Comparison of ENCODE assay signal across 23 mouse cellular contexts in the genomic region with DNA sequence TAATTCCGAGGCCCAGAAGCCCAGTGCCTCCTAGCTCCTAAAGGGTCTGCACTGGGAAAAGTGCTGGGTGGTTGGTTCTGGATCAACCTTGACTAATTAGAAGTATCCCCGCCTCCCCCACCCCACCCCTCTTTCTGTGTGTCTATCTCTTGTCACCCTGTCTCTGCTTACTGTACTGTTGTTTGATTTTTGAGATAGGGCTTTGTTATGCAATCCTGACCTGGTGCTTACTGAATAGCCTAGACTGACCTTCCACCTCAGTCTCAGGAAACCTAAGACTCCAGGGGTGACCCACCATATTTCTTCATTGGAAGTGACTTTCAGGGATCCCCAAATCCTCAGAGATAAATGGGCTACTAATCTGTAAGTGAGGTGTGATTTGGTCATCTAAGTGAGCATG. TPM values are rescaled to one million over a fixed set of nuclear protein-coding genes. Genes with fewer than 3 reads are reported as not detected.
"Had no signal": no experiment of that assay in that cellular context is flagged by ENCODE, and none has a peak within 500 bp of the region (broad histone marks: within the 10 kb centered on the region; RNA-seq: fewer than 3 reads in every experiment).

No protein-coding gene starts in this region.

- ATAC-seq: midbrain, embryonic 13.5 days; midbrain, embryonic 15.5 days had no signal

- H3K27ac ChIP-seq: midbrain, embryonic 13.5 days; midbrain, embryonic 15.5 days; neural tube, embryonic 12.5 days; stomach, embryonic 15.5 days; stomach, postnatal 0 days had no signal

- H3K27me3 ChIP-seq: neural tube, embryonic 12.5 days; stomach, embryonic 15.5 days had no signal

- H3K36me3 ChIP-seq: midbrain, embryonic 13.5 days; midbrain, embryonic 15.5 days; neural tube, embryonic 12.5 days; stomach, embryonic 15.5 days had no signal

- H3K4me2 ChIP-seq: lung, embryonic 14.5 days; midbrain, embryonic 11.5 days; midbrain, embryonic 13.5 days; midbrain, embryonic 15.5 days; neural tube, embryonic 12.5 days; stomach, embryonic 15.5 days had no signal

- H3K9me3 ChIP-seq: midbrain, embryonic 13.5 days; midbrain, embryonic 15.5 days; neural tube, embryonic 12.5 days; stomach, embryonic 15.5 days had no signal

- DNase-seq: lung, adult 18-20 months; lung, embryonic 14.5 days; lung, postnatal 10 days; lung, postnatal 4 days; right cerebral cortex, postnatal 14 days; thymus, adult 2 months; thymus, postnatal 25 days; thymus, postnatal 4 days had no signal

- H3K4me1 ChIP-seq: midbrain, embryonic 13.5 days; midbrain, embryonic 15.5 days; neural tube, embryonic 12.5 days; stomach, embryonic 15.5 days had no signal

- H3K9ac ChIP-seq: lung, embryonic 14.5 days; midbrain, embryonic 13.5 days; midbrain, embryonic 15.5 days; neural tube, embryonic 12.5 days; stomach, embryonic 15.5 days had no signal

- H3K4me3 ChIP-seq: midbrain, embryonic 13.5 days; midbrain, embryonic 15.5 days; neural tube, embryonic 12.5 days; stomach, embryonic 15.5 days had no signal

RNA-seq across cellular contexts. Expression of gene Asb9, which starts 3.9 kb away (rescaled TPM):
- total RNA-seq: megakaryocyte, adult 5-6 weeks; megakaryocyte-erythroid progenitor cell, adult 5-6 weeks; midbrain, postnatal 0 days; monocyte, adult 5-6 weeks; neutrophil, adult 5-6 weeks had no signal
- polyA plus RNA-seq: lung, embryonic 14.5 days; lung, embryonic 16.5 days; midbrain, embryonic 15.5 days; midbrain, postnatal 0 days; neural tube, embryonic 12.5 days; neural tube, embryonic 14.5 days; spleen, adult 2 months; stomach, embryonic 15.5 days; stomach, postnatal 0 days; thymus, adult 2 months; urinary bladder, adult 2 months had no signal
